Mouse (Mus musculus) embryonic facial prominence, embryonic 10.5 days (tissue): ENCODE measurements around the gene Fgf4. TPM values are rescaled to one million over a fixed set of nuclear protein-coding genes. Genes with fewer than 3 reads are reported as not detected.

Source experiments
- DNase-seq: peaks from one replicate; pipeline ENCODE4 v3.0.0-alpha.2; 2017; ENCODE audit warnings: low spot score
- H3K27ac ChIP-seq: fragments of 300-500 bp; sonication (generic); replicated peaks from 2 replicates; pipeline ENCODE4 v1.5.1; 2016; ENCODE audit warnings: mild to moderate bottlenecking
- H3K27me3 ChIP-seq: fragments of 300-500 bp; sonication (generic); replicated peaks from 2 replicates; pipeline ENCODE4 v1.6.1; 2016; ENCODE audit warnings: low read depth, mild to moderate bottlenecking; ENCODE audit not compliant: poor library complexity, severe bottlenecking
- H3K36me3 ChIP-seq: fragments of 300-500 bp; sonication (generic); replicated peaks from 2 replicates; pipeline ENCODE4 v1.6.1; 2016; ENCODE audit warnings: mild to moderate bottlenecking, moderate library complexity
- H3K4me1 ChIP-seq: fragments of 300-500 bp; sonication (generic); 2 replicates; pipeline ENCODE4 v1.6.1; 2016
- H3K4me3 ChIP-seq: fragments of 300-500 bp; sonication (generic); 2 replicates; pipeline ENCODE4 v1.5.1; 2016; ENCODE audit warnings: mild to moderate bottlenecking, moderate library complexity
- H3K9me3 ChIP-seq: fragments of 300-500 bp; sonication (generic); 2 replicates; pipeline ENCODE4 v1.6.1; 2016; ENCODE audit warnings: mild to moderate bottlenecking
- WGBS: fragments of 180-500 bp; shearing (Covaris S2); methylation state at CpG from one replicate; pipeline ENCODE4 v1.1.7; 2016; 5-methylcytosine and 5-hydroxymethylcytosine counted together
- polyA plus RNA-seq: library from polyadenylated mRNA; unstranded; fragments of >200 nt; fragmentation: Nextera tagmentation; extraction: Ambion mirVana; gene quantifications from 2 replicates; pipeline ENCODE4 v1.2.1, GENCODE M21; 2016

The Fgf4 gene
- polyA plus RNA-seq, 1 experiment from 2014 or later: 0.16 TPM

- no peaks in the 10 kb centered on the region for H3K4me1 ChIP-seq
- DNase-seq: no peak
- no peak overlapping the region for H3K4me3 ChIP-seq
- peaks cover 66% of the 10 kb centered on the region for H3K27me3 ChIP-seq
- no peak overlapping the region for H3K27ac ChIP-seq
- H3K36me3 ChIP-seq: no peaks in the 10 kb centered on the region
- no peaks in the 10 kb centered on the region for H3K9me3 ChIP-seq
- WGBS: 42% methylated on average over 3 of the region's 3 CpGs
Measured at GRCm38 (mm10) chr7:144854966-144855365, 7.8 kb downstream of the Fgf4 start.

GRCm38 (mm10) chr7:144857158-144857557 lies 10.0 kb downstream of the Fgf4 start:
- H3K9me3 ChIP-seq: no peaks in the 10 kb centered on the region
- H3K27me3 ChIP-seq: peaks cover 74% of the 10 kb centered on the region
- peaks cover 14% of the 10 kb centered on the region for H3K4me1 ChIP-seq
- 82% methylated on average over 7 of the region's 7 CpGs for WGBS
- DNase-seq: no peak
- no peak overlapping the region for H3K4me3 ChIP-seq
- H3K36me3 ChIP-seq: no peaks in the 10 kb centered on the region
- no peak overlapping the region for H3K27ac ChIP-seq

- Histone ChIP-seq H3K4me1 (peaks cover 15% of the 10 kb centered on the region), H3K9me3 (no peaks in the 10 kb centered on the region), H3K4me3 (no peak overlapping the region), H3K27ac (no peak overlapping the region), H3K27me3 (peaks cover 78% of the 10 kb centered on the region), H3K36me3 (no peaks in the 10 kb centered on the region)
- 69% methylated on average over 3 of the region's 3 CpGs for WGBS
- no peak for DNase-seq
Measured at GRCm38 (mm10) chr7:144857826-144858342, 10.7 kb downstream of the Fgf4 start.

GRCm38 (mm10) chr7:144858702-144859101 lies 11.5 kb downstream of the Fgf4 start:
- no peak overlapping the region for H3K27ac ChIP-seq
- no peaks in the 10 kb centered on the region for H3K36me3 ChIP-seq
- no peak for DNase-seq
- H3K9me3 ChIP-seq: no peaks in the 10 kb centered on the region
- peaks cover 17% of the 10 kb centered on the region for H3K4me1 ChIP-seq
- no peak overlapping the region for H3K4me3 ChIP-seq
- 80% methylated on average over 1 of the region's 1 CpGs for WGBS
- H3K27me3 ChIP-seq: peaks cover 82% of the 10 kb centered on the region

- no peaks in the 10 kb centered on the region for H3K36me3 ChIP-seq
- peak overlapping the region; percentile 46 for H3K4me3 ChIP-seq
- no peaks in the 10 kb centered on the region for H3K9me3 ChIP-seq
- peaks cover 17% of the 10 kb centered on the region for H3K4me1 ChIP-seq
- peak; percentile 33 for DNase-seq
- H3K27me3 ChIP-seq: peaks cover 84% of the 10 kb centered on the region
- under 1% methylated on average over 72 of the region's 72 CpGs for WGBS
- no peak overlapping the region for H3K27ac ChIP-seq
Measured at GRCm38 (mm10) chr7:144861056-144861768, 14.0 kb downstream of the Fgf4 start.

GRCm38 (mm10) chr7:144861769-144862070 lies 14.6 kb downstream of the Fgf4 start:
- Histone ChIP-seq H3K27me3 (peaks cover 89% of the 10 kb centered on the region), H3K4me3 (peak overlapping the region; percentile 46), H3K36me3 (no peaks in the 10 kb centered on the region), H3K27ac (no peak overlapping the region), H3K9me3 (no peaks in the 10 kb centered on the region), H3K4me1 (peaks cover 17% of the 10 kb centered on the region)
- under 1% methylated on average over 28 of the region's 28 CpGs for WGBS
- peak; percentile 40 for DNase-seq

- peaks cover 17% of the 10 kb centered on the region for H3K4me1 ChIP-seq
- no peaks in the 10 kb centered on the region for H3K36me3 ChIP-seq
- H3K9me3 ChIP-seq: no peaks in the 10 kb centered on the region
- WGBS: under 1% methylated on average over 15 of the region's 15 CpGs
- DNase-seq: peak; percentile 38
- peaks cover 93% of the 10 kb centered on the region for H3K27me3 ChIP-seq
- no peak overlapping the region for H3K27ac ChIP-seq
- peak overlapping the region; percentile 46 for H3K4me3 ChIP-seq
Measured at GRCm38 (mm10) chr7:144862126-144862525, 15.0 kb downstream of the Fgf4 start.

GRCm38 (mm10) chr7:144862712-144863111 lies 15.5 kb downstream of the Fgf4 start:
- DNase-seq: no peak
- Histone ChIP-seq H3K4me1 (peaks cover 17% of the 10 kb centered on the region), H3K27me3 (peaks cover 99% of the 10 kb centered on the region), H3K36me3 (no peaks in the 10 kb centered on the region), H3K9me3 (no peaks in the 10 kb centered on the region), H3K4me3 (no peak overlapping the region), H3K27ac (no peak overlapping the region)
- WGBS: 2% methylated on average over 18 of the region's 18 CpGs

- no peaks in the 10 kb centered on the region for H3K36me3 ChIP-seq
- no peak overlapping the region for H3K27ac ChIP-seq
- no peak overlapping the region for H3K4me3 ChIP-seq
- H3K9me3 ChIP-seq: no peaks in the 10 kb centered on the region
- H3K4me1 ChIP-seq: peaks cover 17% of the 10 kb centered on the region
- peaks cover 95% of the 10 kb centered on the region for H3K27me3 ChIP-seq
- WGBS: under 1% methylated on average over 11 of the region's 11 CpGs
- peak; percentile 35 for DNase-seq
Measured at GRCm38 (mm10) chr7:144863196-144863595, 16.0 kb downstream of the Fgf4 start.

GRCm38 (mm10) chr7:144864160-144864670 lies 17.0 kb downstream of the Fgf4 start:
- Histone ChIP-seq H3K36me3 (no peaks in the 10 kb centered on the region), H3K4me3 (no peak overlapping the region), H3K4me1 (peaks cover 17% of the 10 kb centered on the region), H3K27me3 (peaks cover 86% of the 10 kb centered on the region), H3K9me3 (no peaks in the 10 kb centered on the region), H3K27ac (no peak overlapping the region)
- DNase-seq: no peak
- WGBS: 47% methylated on average over 3 of the region's 3 CpGs

- peaks cover 72% of the 10 kb centered on the region for H3K27me3 ChIP-seq
- no peak overlapping the region for H3K4me3 ChIP-seq
- no peaks in the 10 kb centered on the region for H3K36me3 ChIP-seq
- H3K9me3 ChIP-seq: no peaks in the 10 kb centered on the region
- peaks cover 5% of the 10 kb centered on the region for H3K4me1 ChIP-seq
- DNase-seq: no peak
- 69% methylated on average over 4 of the region's 4 CpGs for WGBS
- H3K27ac ChIP-seq: no peak overlapping the region
Measured at GRCm38 (mm10) chr7:144867161-144867560, 20.0 kb downstream of the Fgf4 start.

- Histone ChIP-seq H3K27ac (no peak overlapping the region), H3K4me3 (no peak overlapping the region), H3K9me3 (no peaks in the 10 kb centered on the region), H3K4me1 (peaks cover 8% of the 10 kb centered on the region; the same call in 1 of the 2 replicates), H3K36me3 (no peaks in the 10 kb centered on the region), H3K27me3 (peaks cover 72% of the 10 kb centered on the region)
- DNase-seq: no peak
- 80% methylated on average over 8 of the region's 8 CpGs for WGBS
Measured at GRCm38 (mm10) chr7:144867602-144868001, 20.4 kb downstream of the Fgf4 start.

- no peak for DNase-seq
- H3K27me3 ChIP-seq: peaks cover 65% of the 10 kb centered on the region
- WGBS: 61% methylated on average over 4 of the region's 4 CpGs
- H3K27ac ChIP-seq: no peak overlapping the region
- H3K4me1 ChIP-seq: peaks cover 29% of the 10 kb centered on the region
- H3K4me3 ChIP-seq: no peak overlapping the region
- H3K9me3 ChIP-seq: no peaks in the 10 kb centered on the region
- no peaks in the 10 kb centered on the region for H3K36me3 ChIP-seq
Measured at GRCm38 (mm10) chr7:144872420-144872819, 25.3 kb downstream of the Fgf4 start.
